ENCODE assay signal across 8 mouse cellular contexts in genomic region chr6:113075261-113075660, GRCm38 (mm10). TPM values are rescaled to one million over a fixed set of nuclear protein-coding genes. Genes with fewer than 3 reads are reported as not detected.
DNase-seq lines count a peak whose midpoint lies in the region; ATAC-seq and TF ChIP-seq lines count a peak whose summit lies in the region.

No protein-coding gene starts in this region.

- H3K36me3 ChIP-seq in heart, embryonic 13.5 days = peaks cover 8% of the 10 kb centered on the region
- H3K36me3 ChIP-seq in forebrain, embryonic 13.5 days (ENCODE audit: poor library complexity, severe bottlenecking) = peaks cover 3% of the 10 kb centered on the region
- H3K36me3 ChIP-seq in liver, postnatal 0 days (replicated peaks; ENCODE audit: insufficient read depth, low read length) = peaks cover 4% of the 10 kb centered on the region; the same call in 1 of the 2 replicates

- H3K4me2 ChIP-seq in heart, embryonic 13.5 days = peak overlapping the region; percentile 79
- peak overlapping the region; percentile 93 for H3K4me2 ChIP-seq in forebrain, embryonic 13.5 days
- H3K4me2 ChIP-seq in liver, postnatal 0 days (ENCODE audit: low read depth, low read length) = peak overlapping the region; percentile 76

- intact Hi-C loops in heart, postnatal 36 days (cut with DNase I) = loop anchor here (5.0 kb wide), 1 partner anchor 232 kb away; the partner anchor contains the start of gene Brpf1

- no peaks in the 10 kb centered on the region for H3K9me3 ChIP-seq in heart, embryonic 13.5 days
- no peaks in the 10 kb centered on the region for H3K9me3 ChIP-seq in forebrain, embryonic 13.5 days (replicated peaks)
- no peaks in the 10 kb centered on the region for H3K9me3 ChIP-seq in liver, postnatal 0 days (ENCODE audit: low read length)

- peaks cover 49% of the 10 kb centered on the region for H3K4me1 ChIP-seq in heart, embryonic 13.5 days
- peaks cover 44% of the 10 kb centered on the region for H3K4me1 ChIP-seq in forebrain, embryonic 13.5 days
- H3K4me1 ChIP-seq in liver, postnatal 0 days (ENCODE audit: insufficient read depth) = peaks cover 17% of the 10 kb centered on the region

- peak overlapping the region; percentile 100 for H3K27ac ChIP-seq in heart, embryonic 13.5 days (replicated peaks)
- peak overlapping the region; percentile 99; the same call in 1 of the 2 replicates for H3K27ac ChIP-seq in forebrain, embryonic 13.5 days
- peak overlapping the region; percentile 100 for H3K27ac ChIP-seq in liver, postnatal 0 days (ENCODE audit: low read depth)

- H3K9ac ChIP-seq in heart, embryonic 13.5 days = peak overlapping the region; percentile 100
- peak overlapping the region; percentile 94 for H3K9ac ChIP-seq in forebrain, embryonic 13.5 days
- peak overlapping the region; percentile 99 for H3K9ac ChIP-seq in liver, postnatal 0 days (replicated peaks)

- no peak for TF ChIP-seq CTCF in liver, postnatal 0 days (IDR thresholded peaks at IDR 0.05; ENCODE audit: low read depth)

- WGBS in heart, embryonic 13.5 days = 15% methylated on average over 3 of the region's 3 CpGs
- WGBS in forebrain, embryonic 13.5 days = 18% methylated on average over 3 of the region's 3 CpGs
- WGBS in liver, postnatal 0 days (ENCODE audit: insufficient replicate concordance) = 16% methylated on average over 3 of the region's 3 CpGs

- no peak for TF ChIP-seq EP300 in liver, postnatal 0 days (IDR thresholded peaks at IDR 0.05; ENCODE audit: low read depth)

- H3K27me3 ChIP-seq in heart, embryonic 13.5 days (replicated peaks) = no peaks in the 10 kb centered on the region
- H3K27me3 ChIP-seq in forebrain, embryonic 13.5 days = no peaks in the 10 kb centered on the region
- no peaks in the 10 kb centered on the region for H3K27me3 ChIP-seq in liver, postnatal 0 days (ENCODE audit: insufficient read depth, low read length)

- DNase-seq in heart, postnatal 36 days = no peak
- DNase-seq in ES-CJ7 (ENCODE audit: low read depth, low spot score) = peak; percentile 25
- DNase-seq in liver, postnatal 0 days = no peak
- no peak for DNase-seq in layer of hippocampus, adult 8-10 months (ENCODE audit: low spot score in 2 of 2)
- no peak for DNase-seq in urinary bladder, postnatal 14 days (ENCODE audit: low spot score)
- DNase-seq in embryo, embryonic 11 days = no peak

- peak overlapping the region; percentile 97 for H3K4me3 ChIP-seq in heart, embryonic 13.5 days
- peak overlapping the region; percentile 73 for H3K4me3 ChIP-seq in forebrain, embryonic 13.5 days
- peak overlapping the region; percentile 85 for H3K4me3 ChIP-seq in liver, postnatal 0 days (ENCODE audit: low read depth, low read length)

- ATAC-seq in heart, embryonic 13.5 days (ENCODE audit: extremely low read depth, insufficient number of reproducible peaks, low FRiP score, low TSS enrichment) = no peak
- ATAC-seq in forebrain, embryonic 13.5 days = no peak
- ATAC-seq in liver, postnatal 0 days = no peak

RNA-seq across cellular contexts. Expression of gene Setd5, which starts 1.9 kb away (rescaled TPM):
- 49.5 and 55.8 TPM in 2 replicates for polyA plus RNA-seq in heart, embryonic 13.5 days (2015; fragmentation: Nextera tagmentation; extraction: Ambion mirVana)
- total RNA-seq in heart, postnatal 36 days (2021) = 10 to 100 TPM; 34.3 to 42.0 TPM
- polyA plus RNA-seq in forebrain, embryonic 13.5 days (2015; fragmentation: Nextera tagmentation; extraction: Ambion mirVana) = 56.9 and 63.3 TPM in 2 replicates
- 17.3 and 19.7 TPM in 2 replicates for polyA plus RNA-seq in liver, postnatal 0 days (2015; fragmentation: Nextera tagmentation; extraction: Ambion mirVana)
- 100 to 1,000 TPM; 104 to 122 (median 115) TPM for total RNA-seq in layer of hippocampus, adult 8-10 months (2022)

RNA-seq across cellular contexts. Expression of gene Thumpd3, which starts 29.2 kb away (rescaled TPM):
- polyA plus RNA-seq in heart, embryonic 13.5 days (2015; fragmentation: Nextera tagmentation; extraction: Ambion mirVana) = 32.2 and 34.9 TPM in 2 replicates
- 10 to 100 TPM; 17.1 to 18.8 TPM for total RNA-seq in heart, postnatal 36 days (2021)
- polyA plus RNA-seq in forebrain, embryonic 13.5 days (2015; fragmentation: Nextera tagmentation; extraction: Ambion mirVana) = 62.9 and 63.2 TPM in 2 replicates
- polyA plus RNA-seq in liver, postnatal 0 days (2015; fragmentation: Nextera tagmentation; extraction: Ambion mirVana) = 23.8 and 25.1 TPM in 2 replicates
- 10 to 100 TPM; 31.2 to 39.5 (median 37.6) TPM for total RNA-seq in layer of hippocampus, adult 8-10 months (2022)
